Mouse (Mus musculus) heart, postnatal 0 days (tissue): ENCODE results near the gene 1600002K03Rik.

Experiments
- CTCF ChIP-seq: IDR thresholded peaks from 2 replicates; pipeline ENCODE4 v1.5.1; 2016; ENCODE audit warnings: antibody characterized with exemption, control low read depth, low read depth
- EP300 ChIP-seq: IDR thresholded peaks from 2 replicates; pipeline ENCODE4 v1.6.1; 2016; ENCODE audit warnings: antibody characterized with exemption, low read depth

DNA sequence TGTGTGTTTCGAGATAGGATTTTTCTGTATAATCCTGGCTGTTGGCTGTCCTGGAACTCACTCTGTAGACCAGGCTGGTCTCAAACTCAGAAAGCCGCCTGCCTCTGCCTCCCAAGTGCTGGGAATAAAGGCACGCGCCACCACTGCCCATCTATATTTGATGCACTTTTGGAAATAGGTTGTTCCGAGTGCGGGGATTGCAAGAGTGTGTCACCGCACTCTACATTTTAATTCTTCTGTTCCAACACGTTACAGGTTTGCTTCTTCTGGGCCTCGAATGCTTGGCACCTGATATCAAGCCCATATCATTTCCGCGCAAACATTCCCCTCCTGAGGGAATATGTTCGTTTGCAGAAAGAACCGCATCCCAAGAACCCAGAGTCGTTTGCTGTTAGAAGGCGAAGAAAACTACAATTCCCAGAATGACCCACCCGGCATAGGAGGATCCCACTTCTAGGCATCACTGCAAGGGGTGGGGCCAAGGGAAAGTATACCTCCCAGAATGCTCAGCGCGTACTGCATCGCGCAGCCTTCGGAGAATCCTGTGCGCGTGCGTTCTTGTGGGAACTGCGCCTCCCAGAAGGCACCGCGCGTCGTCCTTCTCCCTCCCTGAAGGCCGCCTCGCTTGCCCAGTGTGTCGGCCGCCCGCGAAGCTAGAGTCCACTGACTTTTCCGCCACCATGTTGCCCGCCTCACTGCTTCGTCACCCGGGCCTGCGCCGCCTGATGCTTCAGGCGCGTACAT, 30.8 kb upstream of the 1600002K03Rik start:
- TF ChIP-seq CTCF (no peak), EP300 (no peak)
